Mouse (Mus musculus) hindbrain, postnatal 0 days (tissue): ENCODE results near the gene Islr. TPM values are rescaled to one million over a fixed set of nuclear protein-coding genes. Genes with fewer than 3 reads are reported as not detected.
A peak's percentile ranks its signal among the peaks of the same experiment; 100 is the strongest.

Experiments used
- ATAC-seq: fragments of 200-750 bp; cut with Nextera tagmentation; 2 replicates; pipeline ENCODE4 v1.8.0; 2017; ENCODE audit warnings: mild to moderate bottlenecking, moderate TSS enrichment, moderate library complexity
- DNase-seq: peaks from one replicate; pipeline ENCODE4 v3.0.0-alpha.2; 2015; ENCODE audit warnings: low spot score
- H3K27ac ChIP-seq: fragments of 300-500 bp; sonication (generic); 2 replicates; pipeline ENCODE4 v1.5.1; 2014; ENCODE audit warnings: mild to moderate bottlenecking
- H3K27me3 ChIP-seq: fragments of 300-500 bp; sonication (generic); 2 replicates; pipeline ENCODE4 v1.6.1; 2014; ENCODE audit warnings: low read length, mixed read lengths; ENCODE audit not compliant: insufficient read depth
- H3K36me3 ChIP-seq: fragments of 300-500 bp; sonication (generic); 2 replicates; pipeline ENCODE4 v1.6.1; 2014; ENCODE audit warnings: low read length, mixed read lengths; ENCODE audit not compliant: insufficient read depth
- H3K4me1 ChIP-seq: fragments of 300-500 bp; sonication (generic); 2 replicates; pipeline ENCODE4 v1.6.1; 2014; ENCODE audit warnings: antibody characterized with exemption, low read length, mixed read lengths; ENCODE audit not compliant: insufficient read depth
- H3K4me2 ChIP-seq: fragments of 300-500 bp; sonication (generic); 2 replicates; pipeline ENCODE4 v1.6.1; 2014; ENCODE audit warnings: low read depth, mild to moderate bottlenecking, low read length, moderate library complexity, mixed read lengths
- H3K4me3 ChIP-seq: fragments of 300-500 bp; sonication (generic); 2 replicates; pipeline ENCODE4 v1.5.1; 2014; ENCODE audit warnings: low read length
- H3K9ac ChIP-seq: fragments of 300-500 bp; sonication (generic); replicated peaks from 2 replicates; pipeline ENCODE4 v1.6.1; 2014; ENCODE audit warnings: mild to moderate bottlenecking, low read length, moderate library complexity, mixed read lengths
- H3K9me3 ChIP-seq: fragments of 300-500 bp; sonication (generic); 2 replicates; pipeline ENCODE4 v1.6.1; 2016; ENCODE audit warnings: low read length, mixed read lengths
- CTCF ChIP-seq: IDR thresholded peaks from 2 replicates; pipeline ENCODE4 v1.5.1; 2016; ENCODE audit warnings: antibody characterized with exemption, control low read depth, low read depth
- WGBS: fragments of 180-500 bp; shearing (Covaris S2); extraction: QIAGEN DNeasy Blood & Tissue Kit; methylation state at CpG from one replicate; pipeline ENCODE4 v1.1.7; 2014; 5-methylcytosine and 5-hydroxymethylcytosine counted together
- polyA plus RNA-seq: library from polyadenylated mRNA; unstranded; fragments of >200 nt; fragmentation: Nextera tagmentation; extraction: Ambion mirVana; gene quantifications from 2 replicates; pipeline ENCODE4 v1.2.1, GENCODE M21; 2015
- total RNA-seq: library from RNA; depleted of rRNA; stranded (reverse); fragments of >200 nt; gene quantifications from 2 replicates; pipeline ENCODE4 v1.2.3, GENCODE M21; 2014

Gene Islr
- total and polyA plus RNA-seq, 2 experiments from 2014 or later, result 33.5 to 72.8 TPM

DNA sequence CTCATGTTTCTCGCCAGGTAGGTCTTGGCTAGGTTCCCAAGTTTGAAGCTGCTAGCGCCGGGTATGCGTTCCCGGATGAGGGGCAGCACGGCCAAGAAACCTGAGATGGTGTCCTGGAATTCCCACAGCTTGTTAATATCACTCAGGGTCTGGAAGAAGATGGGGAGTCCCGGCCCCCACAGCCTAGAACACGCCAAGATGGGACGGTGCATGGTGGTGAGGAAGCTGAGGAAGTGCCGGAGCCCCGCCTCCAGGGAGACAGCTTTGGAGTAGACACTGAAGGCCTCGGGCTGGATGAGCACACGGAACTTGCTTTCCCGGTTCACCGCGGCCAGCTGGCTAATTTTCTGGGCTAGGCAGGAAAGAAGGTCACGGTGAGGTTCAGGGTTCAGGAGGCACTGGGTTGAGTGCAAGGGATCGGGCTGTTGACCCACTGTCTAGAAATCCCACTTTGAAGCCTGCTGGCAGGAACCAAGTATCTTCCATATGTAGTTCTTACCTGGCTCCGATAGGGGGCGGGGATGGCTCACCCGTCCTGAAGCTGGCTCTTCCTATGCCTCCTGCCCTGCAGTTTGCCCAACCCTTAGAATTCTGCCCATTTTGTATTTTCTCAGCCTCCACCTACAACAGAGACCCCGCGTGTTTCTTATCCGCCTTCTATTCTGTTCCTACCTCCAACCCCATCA is 16.3 kb upstream of the Islr start:
- no peaks in the 10 kb centered on the region for H3K9me3 ChIP-seq
- no peak overlapping the region for H3K27ac ChIP-seq
- DNase-seq (peak; percentile 50), ATAC-seq (no peak)
- peak; percentile 67 for TF ChIP-seq CTCF
- no peaks in the 10 kb centered on the region for H3K4me1 ChIP-seq
- H3K27me3 ChIP-seq, result no peaks in the 10 kb centered on the region
- H3K9ac ChIP-seq, result no peak overlapping the region
- H3K4me2 ChIP-seq, result no peak overlapping the region
- no peaks in the 10 kb centered on the region for H3K36me3 ChIP-seq
- WGBS, result 72% methylated on average over 24 of the region's 24 CpGs
- no peak overlapping the region for H3K4me3 ChIP-seq

- Histone ChIP-seq H3K9ac (no peak overlapping the region), H3K36me3 (no peaks in the 10 kb centered on the region), H3K27me3 (no peaks in the 10 kb centered on the region), H3K4me2 (no peak overlapping the region), H3K4me3 (no peak overlapping the region), H3K9me3 (no peaks in the 10 kb centered on the region), H3K27ac (no peak overlapping the region), H3K4me1 (no peaks in the 10 kb centered on the region)
- WGBS, result 91% methylated on average over 3 of the region's 3 CpGs
- DNase-seq (no peak), ATAC-seq (no peak)
- TF ChIP-seq CTCF, result no peak
Measured at GRCm38 (mm10) chr9:58218539-58218938, 14.4 kb upstream of the Islr start.

- peak; percentile 75 for DNase-seq
- no peak overlapping the region for H3K27ac ChIP-seq
- H3K36me3 ChIP-seq, result no peaks in the 10 kb centered on the region
- H3K4me1 ChIP-seq, result no peaks in the 10 kb centered on the region
- no peak overlapping the region for H3K9ac ChIP-seq
- H3K4me3 ChIP-seq, result no peak overlapping the region
- H3K27me3 ChIP-seq, result no peaks in the 10 kb centered on the region
- TF ChIP-seq CTCF, result peak; percentile 80
- WGBS, result 43% methylated on average over 6 of the region's 6 CpGs
- ATAC-seq, result 0 out of 2 replicates have a peak, but pooled peaks have one; percentile 57
- no peaks in the 10 kb centered on the region for H3K9me3 ChIP-seq
- no peak overlapping the region for H3K4me2 ChIP-seq
Measured at GRCm38 (mm10) chr9:58216402-58216801, 12.3 kb upstream of the Islr start.

GRCm38 (mm10) chr9:58214519-58215180 is 10.5 kb upstream of the Islr start:
- Histone ChIP-seq H3K27ac (no peak overlapping the region), H3K4me3 (no peak overlapping the region), H3K9me3 (no peaks in the 10 kb centered on the region), H3K9ac (no peak overlapping the region), H3K4me1 (no peaks in the 10 kb centered on the region), H3K27me3 (no peaks in the 10 kb centered on the region), H3K4me2 (no peak overlapping the region), H3K36me3 (no peaks in the 10 kb centered on the region)
- no peak for TF ChIP-seq CTCF
- DNase-seq (no peak), ATAC-seq (no peak)
- WGBS, result 63% methylated on average over 8 of the region's 8 CpGs

DNA sequence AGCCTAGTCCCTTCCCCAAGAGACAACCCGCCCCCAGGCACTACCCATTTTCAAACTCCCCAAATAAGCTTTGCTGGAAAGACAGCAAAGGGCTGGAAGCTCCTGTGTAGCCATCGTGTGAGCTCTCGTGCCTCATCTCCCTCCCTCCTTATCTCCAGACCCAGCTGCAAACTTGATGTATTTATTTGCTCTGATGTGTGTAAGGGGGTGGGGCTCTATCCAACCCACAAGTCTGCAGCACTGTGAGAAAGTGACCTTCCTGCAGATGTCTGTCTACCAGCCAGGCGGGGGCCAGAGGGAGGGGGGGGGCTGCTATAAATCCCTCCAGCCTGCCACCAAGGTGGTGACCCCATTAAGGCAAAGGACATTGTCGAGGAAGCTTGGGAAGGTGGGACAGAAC is 9.8 kb upstream of the Islr start:
- H3K9ac ChIP-seq, result no peak overlapping the region
- H3K4me3 ChIP-seq, result no peak overlapping the region
- H3K36me3 ChIP-seq, result no peaks in the 10 kb centered on the region
- no peak for TF ChIP-seq CTCF
- H3K27me3 ChIP-seq, result no peaks in the 10 kb centered on the region
- H3K9me3 ChIP-seq, result no peaks in the 10 kb centered on the region
- ATAC-seq, result no peak
- no peak for DNase-seq
- WGBS, result 35% methylated on average over 5 of the region's 5 CpGs
- H3K4me1 ChIP-seq, result no peaks in the 10 kb centered on the region
- H3K27ac ChIP-seq, result no peak overlapping the region
- no peak overlapping the region for H3K4me2 ChIP-seq

- Histone ChIP-seq H3K27me3 (no peaks in the 10 kb centered on the region), H3K27ac (no peak overlapping the region), H3K9ac (no peak overlapping the region), H3K9me3 (no peaks in the 10 kb centered on the region), H3K4me3 (no peak overlapping the region), H3K4me1 (no peaks in the 10 kb centered on the region), H3K4me2 (no peak overlapping the region), H3K36me3 (no peaks in the 10 kb centered on the region)
- no peak for TF ChIP-seq CTCF
- WGBS, result 89% methylated on average over 5 of the region's 5 CpGs
- DNase-seq (no peak), ATAC-seq (no peak)
Measured at GRCm38 (mm10) chr9:58213377-58213776, 9.3 kb upstream of the Islr start.

- TF ChIP-seq CTCF, result no peak
- Histone ChIP-seq H3K4me3 (no peak overlapping the region), H3K9me3 (no peaks in the 10 kb centered on the region), H3K9ac (no peak overlapping the region), H3K27me3 (no peaks in the 10 kb centered on the region), H3K4me1 (0 out of 2 replicates have a peak, but pooled peaks cover 4% of the 10 kb centered on the region), H3K36me3 (no peaks in the 10 kb centered on the region), H3K27ac (no peak overlapping the region), H3K4me2 (no peak overlapping the region)
- DNase-seq, result no peak
- no peak for ATAC-seq
- WGBS, result 79% methylated on average over 2 of the region's 2 CpGs
Measured at GRCm38 (mm10) chr9:58210304-58210627, 6.2 kb upstream of the Islr start.
